Mouse (Mus musculus) thymus, postnatal 4 days (tissue): ENCODE results near the gene Asxl2.
"Not testable (repeated sequence)": the region's sequence is repeated elsewhere in the genome, so short reads cannot be mapped to it uniquely, and the experiment has no call there.

ENCODE experiments used
- DNase-seq: peaks from one replicate; pipeline ENCODE4 v3.0.0; 2021

The Asxl2 gene

GRCm38 (mm10) chr12:3427891-3428775 is 1.5 kb downstream of the Asxl2 start:
- DNase-seq = no peak

DNA sequence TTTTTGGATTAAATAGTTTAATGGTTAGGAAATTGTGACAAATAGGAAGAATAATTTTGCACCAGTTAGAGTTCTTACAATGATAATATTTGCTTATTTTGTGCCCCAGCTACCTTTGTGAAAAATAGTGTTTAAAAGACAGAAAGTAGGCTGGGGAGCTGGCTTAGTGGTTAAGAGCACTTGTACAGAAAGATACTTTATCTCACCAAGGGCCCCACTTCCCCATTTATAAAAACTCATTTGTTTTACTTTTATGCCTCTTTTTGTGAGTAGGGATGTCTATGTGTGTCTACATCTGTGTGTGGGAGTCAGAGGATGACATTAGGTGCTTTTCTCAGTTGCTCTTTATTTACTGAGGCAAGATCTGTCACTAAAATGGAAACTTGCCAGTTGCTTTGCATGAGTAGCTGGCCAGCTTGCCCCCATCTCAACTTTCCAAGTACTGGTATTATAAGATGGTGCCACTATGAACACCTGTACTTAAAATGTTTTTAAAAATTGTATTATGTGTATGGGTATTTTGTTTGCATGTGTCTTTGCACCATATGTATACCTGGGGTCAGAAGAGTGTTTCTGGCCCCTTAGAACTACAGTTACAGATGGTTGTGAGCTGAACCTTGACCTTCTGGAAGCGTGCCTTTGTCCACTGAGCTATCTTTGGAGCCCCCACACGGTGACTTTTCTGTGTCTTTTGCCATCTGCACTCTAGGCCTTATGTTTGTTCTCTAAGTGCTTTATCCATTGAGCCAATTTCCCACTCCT is 3.2 kb downstream of the Asxl2 start:
- DNase-seq = no peak

DNA sequence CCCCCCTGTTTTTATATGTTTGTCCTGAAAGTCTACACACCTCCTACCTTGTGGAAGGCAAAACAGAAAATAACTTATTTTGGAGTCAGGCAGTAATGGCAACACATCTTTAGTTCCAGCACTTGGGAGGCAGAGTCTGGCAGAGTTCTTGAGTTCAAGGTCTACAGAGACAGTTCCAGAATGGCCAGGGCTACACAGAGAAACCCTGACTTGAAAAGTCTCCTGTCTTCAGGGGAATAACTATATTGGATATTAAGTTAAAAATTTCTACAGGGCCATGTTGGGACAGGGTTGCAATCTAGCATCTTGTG is 3.7 kb downstream of the Asxl2 start:
- no peak for DNase-seq

GRCm38 (mm10) chr12:3430985-3431384 is 4.3 kb downstream of the Asxl2 start:
- DNase-seq = no peak

- no peak for DNase-seq
These were observed 7.1 kb downstream of the Asxl2 start for GRCm38 (mm10) chr12:3433736-3434135.

- no peak for DNase-seq
These were observed 9.8 kb downstream of the Asxl2 start for GRCm38 (mm10) chr12:3436446-3436845.

DNA sequence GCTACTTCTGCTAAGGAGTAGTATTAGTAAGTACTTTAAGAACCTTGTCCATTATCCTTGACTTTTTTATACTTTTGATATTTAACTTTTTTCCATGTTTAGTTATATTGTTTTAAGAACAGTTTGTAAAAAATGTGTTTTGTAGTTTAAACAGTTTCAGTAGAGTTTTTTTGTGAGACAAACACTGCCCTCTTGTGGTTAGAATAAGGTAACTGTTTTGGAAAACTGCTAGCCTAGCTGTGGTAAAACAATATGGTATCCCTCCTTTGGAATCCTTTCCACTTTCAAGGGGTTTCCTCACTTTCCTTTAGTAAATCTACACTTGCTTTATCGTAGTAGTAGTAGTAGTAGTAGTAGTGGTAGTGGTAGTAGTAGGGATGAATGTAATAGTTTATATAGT is 11.2 kb downstream of the Asxl2 start:
- no peak for DNase-seq

GRCm38 (mm10) chr12:3440916-3441315 is 14.3 kb downstream of the Asxl2 start:
- DNase-seq = no peak

- DNase-seq = no peak
These were observed 14.7 kb downstream of the Asxl2 start for GRCm38 (mm10) chr12:3441361-3441760.

DNA sequence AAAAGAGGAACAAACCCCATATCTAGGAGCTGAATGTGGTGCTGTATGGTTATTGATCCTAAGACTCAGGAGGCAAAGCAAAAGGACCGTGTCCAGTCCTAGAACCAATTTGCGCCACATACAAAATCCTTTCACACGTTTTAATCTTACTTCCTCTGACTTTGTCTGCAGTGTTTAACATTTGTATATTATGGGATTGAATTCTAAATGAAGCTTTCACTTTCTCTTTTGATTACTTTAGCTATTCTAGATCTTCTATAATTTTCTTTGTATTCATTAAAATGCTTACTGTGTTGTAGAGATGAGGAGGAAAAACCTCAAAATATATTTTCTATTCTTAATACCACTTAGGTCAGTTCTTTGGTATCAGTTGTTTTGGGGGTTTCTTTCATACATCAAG is 26.9 kb downstream of the Asxl2 start:
- DNase-seq = no peak

GRCm38 (mm10) chr12:3463087-3463486 is 36.4 kb downstream of the Asxl2 start:
- DNase-seq = no peak

GRCm38 (mm10) chr12:3499662-3500061 is 73.0 kb downstream of the Asxl2 start:
- no peak for DNase-seq

DNA sequence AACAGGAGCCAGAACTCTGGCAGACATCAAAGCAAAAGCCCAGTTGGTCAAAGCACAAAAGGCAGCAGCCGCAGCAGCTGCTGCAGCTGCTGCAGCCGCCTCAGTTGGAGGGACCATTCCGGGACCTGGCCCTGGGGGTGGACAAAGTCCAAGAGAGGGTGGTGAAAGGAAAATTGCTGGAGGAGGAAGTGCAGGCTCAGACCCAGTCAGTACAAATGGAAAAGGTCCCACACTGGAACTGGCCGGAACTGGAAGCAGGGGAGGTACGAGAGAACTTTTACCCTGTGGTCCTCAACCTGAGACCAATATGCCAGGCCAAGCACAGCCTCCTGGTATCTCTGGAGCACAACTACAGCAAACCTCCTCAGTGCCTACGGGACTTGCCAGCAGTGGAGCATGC is 73.4 kb downstream of the Asxl2 start:
- DNase-seq = no peak

DNA sequence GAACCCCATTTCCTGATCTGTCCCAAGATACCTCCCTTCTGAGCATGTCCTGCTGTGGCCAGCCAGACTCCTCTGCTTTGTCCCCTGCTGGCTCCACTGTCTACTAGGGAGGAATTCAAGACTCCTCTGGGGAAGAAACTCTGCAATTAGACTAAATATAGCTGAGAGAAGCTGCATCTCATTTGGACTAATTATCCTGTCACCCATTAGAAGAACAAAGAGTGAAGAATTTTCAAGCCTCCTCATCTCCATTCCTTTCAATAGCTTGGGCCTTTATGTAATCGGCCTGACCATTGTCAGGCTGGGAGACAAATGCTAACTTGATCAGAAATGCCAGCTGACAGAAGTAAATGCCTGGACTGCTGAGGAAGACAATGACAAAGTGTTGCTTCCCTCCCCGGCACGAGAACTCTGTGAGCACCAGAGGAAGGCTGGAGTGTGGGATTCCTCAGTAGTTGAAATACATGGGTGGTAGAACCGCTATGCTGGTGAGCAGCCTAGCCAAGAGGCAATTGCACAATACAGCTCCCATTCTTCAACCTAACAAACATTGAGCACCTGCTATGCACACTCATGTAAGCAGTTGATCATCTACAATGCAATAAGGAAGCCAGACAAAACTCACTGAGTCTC is 92.1 kb downstream of the Asxl2 start:
- no peak for DNase-seq

- not testable (repeated sequence) for DNase-seq
These were observed 95.1 kb downstream of the Asxl2 start for GRCm38 (mm10) chr12:3521806-3522205.

DNA sequence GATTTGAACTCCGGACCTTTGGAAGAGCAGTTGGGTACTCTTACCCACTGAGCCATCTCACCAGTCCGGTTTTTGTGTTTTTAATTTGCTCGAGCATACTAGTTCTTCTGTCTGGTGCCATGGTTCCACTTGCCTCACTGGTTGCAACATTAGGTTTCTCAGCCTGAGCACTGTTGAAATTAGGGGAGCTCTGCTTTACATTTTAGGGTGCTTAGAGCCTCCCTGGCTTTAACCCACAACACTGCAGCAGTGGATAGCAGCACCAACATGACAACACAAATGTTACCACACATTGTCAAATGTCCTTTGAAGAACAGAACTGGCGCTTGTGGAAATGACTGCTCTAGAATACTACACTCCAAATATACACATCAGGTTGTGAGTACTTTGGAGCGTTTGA is 98.9 kb downstream of the Asxl2 start:
- DNase-seq = no peak

DNA sequence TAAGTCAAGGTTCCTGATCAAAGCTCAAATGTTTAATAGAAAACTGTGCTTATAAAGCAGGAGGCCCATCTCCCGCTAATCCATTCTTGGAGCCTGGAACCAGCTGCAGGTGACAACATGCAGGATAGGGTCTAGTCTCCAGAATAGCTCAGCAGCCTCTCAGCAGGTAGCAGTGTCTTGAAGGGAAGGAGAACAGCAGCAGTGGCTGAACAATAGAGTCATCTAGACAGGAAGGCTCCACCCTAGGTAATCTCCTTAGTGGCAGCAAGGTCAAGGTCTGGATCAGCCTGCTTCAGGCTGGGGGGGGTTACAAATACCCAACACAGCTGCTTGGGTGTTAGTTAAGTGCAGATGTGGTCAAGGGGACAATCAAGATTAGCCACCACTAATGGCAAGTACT is 108.8 kb downstream of the Asxl2 start:
- DNase-seq = not testable (repeated sequence)

GRCm38 (mm10) chr12:3537616-3538015 is 111.0 kb downstream of the Asxl2 start:
- DNase-seq = no peak

DNA sequence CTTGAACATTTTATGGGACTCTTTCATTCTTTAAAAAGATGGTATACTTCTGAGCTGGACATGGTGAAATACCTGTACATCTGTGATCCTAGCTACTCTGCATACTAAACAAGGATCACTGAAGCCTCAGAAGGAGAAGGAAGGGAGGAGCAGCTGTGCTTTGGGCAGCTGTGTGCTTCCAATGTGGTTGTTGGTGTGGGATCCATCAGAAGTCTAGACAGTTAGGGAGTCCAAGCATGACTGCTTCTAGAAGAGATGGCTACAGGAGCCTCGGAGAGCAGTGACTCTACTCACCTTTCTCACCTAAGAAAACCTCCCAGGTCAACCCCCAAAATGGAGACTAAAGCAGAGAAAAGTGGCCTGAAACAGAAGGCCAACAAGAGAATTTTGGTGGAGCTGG is 111.4 kb downstream of the Asxl2 start:
- no peak for DNase-seq

DNA sequence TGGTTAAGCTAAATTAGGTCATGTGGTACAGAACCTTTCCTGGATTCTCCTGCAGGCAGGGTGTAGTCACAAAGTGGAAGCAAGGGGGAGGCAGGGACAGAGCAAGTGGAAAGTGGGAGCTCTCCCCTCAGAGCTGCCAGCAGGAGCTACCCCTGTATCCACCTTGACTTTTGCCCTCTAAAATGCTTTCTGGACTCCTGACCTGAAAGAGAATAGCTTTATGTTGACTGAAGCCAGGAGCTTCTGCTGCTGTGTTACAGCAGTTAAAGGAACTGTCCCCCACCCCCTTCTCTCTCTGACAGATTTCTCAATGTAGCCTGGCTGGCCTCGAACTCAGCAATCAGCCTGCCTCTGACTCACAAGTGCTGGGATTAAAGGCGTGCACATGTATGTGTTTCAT is 112.9 kb downstream of the Asxl2 start:
- no peak for DNase-seq

GRCm38 (mm10) chr12:3540871-3541270 is 114.2 kb downstream of the Asxl2 start:
- no peak for DNase-seq

DNA sequence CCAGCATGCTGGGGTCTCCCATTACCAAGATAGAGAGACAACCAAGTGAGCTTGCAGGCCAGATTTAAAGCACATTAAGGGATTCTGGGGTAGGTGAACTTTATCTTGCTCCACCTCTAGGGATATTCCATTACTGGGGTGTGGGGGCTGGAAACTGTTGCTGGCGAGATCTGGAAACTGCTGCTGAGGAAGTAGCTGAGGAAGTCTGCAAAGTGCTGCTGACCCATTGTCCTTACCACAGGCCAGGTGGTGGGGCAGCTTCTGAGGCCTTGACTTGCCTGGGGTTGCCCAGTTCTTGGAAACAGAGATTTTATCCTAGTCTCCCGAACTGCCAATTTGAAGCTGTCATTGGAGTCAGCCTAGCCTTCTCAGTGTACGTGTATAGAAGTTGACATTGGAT is 118.8 kb downstream of the Asxl2 start:
- DNase-seq = no peak

DNA sequence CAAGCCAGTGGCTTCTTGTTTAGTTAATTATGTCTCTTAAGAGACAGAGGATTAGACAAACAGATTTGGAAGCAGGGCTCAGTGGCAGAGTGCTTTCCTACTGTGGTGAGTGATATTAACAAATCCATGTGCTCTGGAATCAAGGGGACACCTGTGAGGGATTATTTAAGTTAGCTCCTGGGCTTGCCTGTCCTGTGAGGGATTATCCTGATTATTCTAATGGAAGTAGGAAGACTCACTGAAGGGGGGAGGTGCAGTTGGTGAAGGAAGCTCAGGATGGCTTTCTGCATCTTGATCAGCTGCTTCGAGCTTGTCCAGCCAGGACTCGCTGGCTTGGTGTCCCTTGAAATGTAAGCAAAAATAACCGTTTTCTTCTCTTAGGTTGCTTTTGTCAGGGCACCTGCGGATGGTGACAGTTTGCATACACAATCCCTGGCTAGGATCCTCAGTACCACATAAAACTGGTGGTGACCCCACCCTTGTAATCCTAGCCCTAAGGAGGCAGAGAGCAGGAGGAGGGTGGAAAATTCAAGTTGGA is 119.5 kb downstream of the Asxl2 start:
- no peak for DNase-seq

GRCm38 (mm10) chr12:3546781-3547180 is 120.1 kb downstream of the Asxl2 start:
- DNase-seq = no peak
